Mouse (Mus musculus) C2C12 (cell line): ENCODE data around the gene Zfp36.

Source experiments
- CEBPB ChIP-seq: IDR thresholded peaks from one replicate; pipeline ENCODE4 v1.6.1; 2011; ENCODE audit warnings: low read depth, mild to moderate bottlenecking, control low read depth, moderate library complexity
- CTCF ChIP-seq: IDR thresholded peaks from one replicate; pipeline ENCODE4 v1.5.1; 2011; ENCODE audit not compliant: control insufficient read depth, insufficient read depth, insufficient read length
- MAX ChIP-seq: IDR thresholded peaks from one replicate; pipeline ENCODE4 v1.6.1; 2011; ENCODE audit warnings: mild to moderate bottlenecking, control low read depth
- MYOG ChIP-seq: IDR thresholded peaks from one replicate; pipeline ENCODE4 v1.6.1; 2011; ENCODE audit not compliant: control insufficient read depth, insufficient read length; ENCODE audit errors: extremely low read depth
- USF1 ChIP-seq: IDR thresholded peaks from one replicate; pipeline ENCODE4 v1.6.1; 2011; ENCODE audit warnings: low read depth, mild to moderate bottlenecking, control low read depth, moderate library complexity

DNA sequence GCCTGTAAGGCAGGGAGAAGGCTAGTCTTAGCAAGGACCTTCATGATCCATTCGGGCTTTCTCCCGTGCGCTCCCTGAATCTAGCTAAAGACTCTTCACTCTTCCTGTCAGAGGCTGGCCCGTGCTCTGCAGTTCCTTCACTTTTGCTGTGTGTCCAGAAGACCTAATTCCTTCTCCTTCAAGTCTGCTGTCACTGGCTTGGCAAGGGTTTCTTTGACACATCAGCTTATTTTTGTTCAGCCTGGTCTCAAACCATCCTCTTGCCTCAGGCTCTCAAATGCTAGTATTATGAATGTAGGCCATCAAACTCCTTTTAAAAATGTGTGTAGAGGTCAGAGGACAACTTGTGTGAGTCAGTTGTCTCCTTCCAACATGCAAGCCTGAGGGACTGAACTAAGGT lies 3.6 kb upstream of the Zfp36 start:
- no peak for TF ChIP-seq CTCF
- no peak for TF ChIP-seq MYOG
- TF ChIP-seq MAX, result no peak
- no peak for TF ChIP-seq USF1
- TF ChIP-seq CEBPB, result no peak
